Mouse (Mus musculus): ENCODE measurements at regions not wholly inside any gene's neighbourhood (a gene's known extent, or its start where the extent isn't known, plus 50 kb on each side); places are given as distances from the start of the nearest gene placed in this dataset.
A peak's percentile ranks its signal among the peaks of the same experiment; 100 is the strongest.

DNA sequence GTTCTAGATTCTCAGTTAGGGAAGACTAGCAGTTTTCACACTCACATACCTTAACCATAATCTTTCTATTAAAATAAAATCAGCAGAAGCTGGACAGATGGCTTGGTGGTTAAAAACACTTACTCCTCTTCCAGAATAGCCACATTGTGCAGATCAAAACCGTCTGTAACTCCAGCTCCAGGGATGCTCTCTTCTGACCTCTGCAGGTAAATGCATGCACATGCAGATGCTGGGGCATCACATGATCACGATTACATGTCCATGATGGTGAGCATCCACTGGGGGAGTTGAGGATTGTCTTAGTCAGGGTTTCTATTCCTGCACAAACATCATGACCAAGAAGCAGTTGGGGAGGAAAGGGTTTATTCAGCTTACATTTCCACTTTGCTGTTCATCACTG lies 184.8 kb upstream of the Srrm4 start:
- TF ChIP-seq POLR2A (IDR thresholded peaks at IDR 0.05; ENCODE audit: borderline replicate concordance, extremely low read depth, insufficient read depth, insufficient read length, poor library complexity, severe bottlenecking) (no peak), CTCF (IDR thresholded peaks at IDR 0.05; ENCODE audit: borderline replicate concordance, extremely low read depth, insufficient read depth, insufficient read length) (peak; percentile 27; the same call in 1 of the 2 replicates)

Data from brain, embryonic 14.5 days (tissue).